Mouse (Mus musculus): Measurements from ENCODE around the gene Ints7. TPM values are rescaled to one million over a fixed set of nuclear protein-coding genes. Genes with fewer than 3 reads are reported as not detected.

Ints7 gene
- polyA plus RNA-seq, 1 experiment from 2014 or later = 25.7 TPM

DNA sequence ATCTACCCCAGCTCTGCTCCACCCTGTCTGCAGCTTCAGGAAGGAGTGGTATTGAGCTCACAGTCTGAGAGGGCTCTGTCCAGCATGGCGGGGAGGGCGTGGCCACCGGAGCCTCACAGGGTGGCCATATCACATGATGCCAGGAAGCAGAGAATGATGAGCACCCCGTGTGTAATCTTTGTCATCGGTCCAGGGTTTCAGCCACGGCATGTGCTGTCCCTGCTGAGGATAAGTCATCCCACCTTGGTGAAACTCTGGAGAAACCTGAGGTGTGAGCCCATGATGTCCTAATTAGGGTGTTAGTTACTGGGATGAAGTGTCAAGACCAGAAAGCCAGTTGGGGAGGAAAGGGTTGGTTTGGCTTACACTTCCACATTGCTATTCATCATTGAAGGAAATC is 33.6 kb downstream of the Ints7 start:
- ATAC-seq = no peak
- no peak for TF ChIP-seq CTCF (IDR thresholded peaks at IDR 0.05)
- in situ Hi-C loops (cut with MboI; ENCODE audit: low pct_unique_long_range_greater_than_20kb) = no loop called here
- no peak for DNase-seq (ENCODE audit: low read depth, low spot score)
- H3K27me3 ChIP-seq = no peaks in the 10 kb centered on the region
- ChIA-PET POLR2A (interaction anchor here (0.7 to 1.2 kb wide), 2 partner anchors 10 to 14 kb away, joined by 3 read pairs; no protein-coding TSS in a partner anchor), CTCF (interaction anchor here (1.1 kb wide), 1 partner anchor 16 kb away, joined by 3 read pairs; no protein-coding TSS in a partner anchor)

DNA sequence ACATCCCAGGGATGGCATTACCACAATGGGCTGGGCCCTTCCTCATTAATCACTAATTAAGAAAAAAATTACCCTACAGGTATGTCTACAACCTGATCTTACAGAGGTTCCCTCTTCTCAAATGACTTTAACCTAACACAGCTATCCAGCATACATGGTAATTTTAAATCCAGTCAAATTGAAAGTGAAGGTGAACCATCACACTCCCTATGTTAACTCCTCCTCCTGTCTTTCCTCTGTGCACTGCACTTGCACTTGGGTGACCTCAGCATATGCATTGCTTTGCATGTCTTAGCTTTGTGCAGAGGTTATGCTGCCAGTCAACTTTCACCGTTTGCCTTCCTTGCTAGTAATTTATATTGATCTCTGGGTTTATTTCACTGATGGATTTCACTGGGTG is 34.1 kb downstream of the Ints7 start:
- H3K27me3 ChIP-seq = no peaks in the 10 kb centered on the region
- ChIA-PET POLR2A (interaction anchor here (0.6 to 1.2 kb wide), 2 partner anchors 10 to 14 kb away, joined by 3 to 4 read pairs; no protein-coding TSS in a partner anchor), CTCF (interaction anchor here (1.1 kb wide), 1 partner anchor 16 kb away, joined by 3 read pairs; no protein-coding TSS in a partner anchor)
- no peak for DNase-seq (ENCODE audit: low read depth, low spot score)
- in situ Hi-C loops (cut with MboI; ENCODE audit: low pct_unique_long_range_greater_than_20kb) = no loop called here
- TF ChIP-seq CTCF (IDR thresholded peaks at IDR 0.05) = no peak
- no peak for ATAC-seq

DNA sequence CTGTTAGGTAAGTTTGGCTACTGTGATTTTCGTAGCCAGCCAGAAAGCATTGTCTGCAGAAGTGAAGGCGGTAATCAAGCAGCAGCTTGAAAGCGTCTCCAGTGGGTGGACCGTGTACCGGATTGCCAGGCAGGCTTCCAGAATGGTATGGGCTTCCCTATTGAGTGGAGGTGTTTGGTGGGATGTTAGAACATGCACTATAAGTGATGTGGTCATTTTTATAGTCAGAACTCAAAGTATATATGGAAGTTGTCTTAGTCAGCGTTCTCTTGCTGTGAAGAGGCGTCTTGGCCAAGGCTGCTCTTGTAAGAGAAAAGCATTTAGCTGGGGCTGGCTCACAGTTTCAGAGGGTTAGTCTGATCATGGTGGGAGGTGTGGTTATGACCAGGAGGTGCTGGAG is 34.9 kb downstream of the Ints7 start:
- TF ChIP-seq CTCF (IDR thresholded peaks at IDR 0.05) = no peak
- no peaks in the 10 kb centered on the region for H3K27me3 ChIP-seq
- CTCF ChIA-PET = no interaction called here
- ATAC-seq (no peak), DNase-seq (ENCODE audit: low read depth, low spot score) (no peak)
- POLR2A ChIA-PET = interaction anchor here (1.2 kb wide), 1 partner anchor 15 kb away, joined by 3 read pairs; no protein-coding TSS in a partner anchor
- in situ Hi-C loops (cut with MboI; ENCODE audit: low pct_unique_long_range_greater_than_20kb) = no loop called here

DNA sequence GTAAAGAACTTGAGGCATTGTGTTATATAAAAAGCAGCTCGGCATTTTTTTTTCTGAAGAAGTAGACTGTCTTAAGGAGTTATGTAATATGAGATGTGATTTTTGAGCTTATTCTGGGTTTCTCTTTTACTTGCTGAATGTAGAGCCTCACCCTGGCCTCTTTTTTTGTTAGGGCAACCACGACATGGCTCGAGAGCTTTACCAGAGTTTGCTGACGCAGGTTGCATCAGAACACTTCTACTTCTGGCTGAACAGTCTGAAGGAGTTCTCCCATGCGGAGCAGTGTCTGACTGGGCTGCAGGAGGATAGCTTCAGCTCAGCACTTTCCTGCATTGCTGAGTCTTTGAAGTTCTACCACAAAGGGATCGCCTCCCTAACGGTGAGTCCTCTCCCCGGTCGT is 36.2 kb downstream of the Ints7 start:
- H3K27me3 ChIP-seq = no peaks in the 10 kb centered on the region
- no peak for DNase-seq (ENCODE audit: low read depth, low spot score)
- ATAC-seq = no peak
- no peak for TF ChIP-seq CTCF (IDR thresholded peaks at IDR 0.05)
- in situ Hi-C loops (cut with MboI; ENCODE audit: low pct_unique_long_range_greater_than_20kb) = no loop called here
- ChIA-PET CTCF (interaction anchor here (1.2 to 1.4 kb wide), 2 partner anchors 23 to 206 kb away, joined by 3 to 5 read pairs; no protein-coding TSS in a partner anchor), POLR2A (no interaction called here)

DNA sequence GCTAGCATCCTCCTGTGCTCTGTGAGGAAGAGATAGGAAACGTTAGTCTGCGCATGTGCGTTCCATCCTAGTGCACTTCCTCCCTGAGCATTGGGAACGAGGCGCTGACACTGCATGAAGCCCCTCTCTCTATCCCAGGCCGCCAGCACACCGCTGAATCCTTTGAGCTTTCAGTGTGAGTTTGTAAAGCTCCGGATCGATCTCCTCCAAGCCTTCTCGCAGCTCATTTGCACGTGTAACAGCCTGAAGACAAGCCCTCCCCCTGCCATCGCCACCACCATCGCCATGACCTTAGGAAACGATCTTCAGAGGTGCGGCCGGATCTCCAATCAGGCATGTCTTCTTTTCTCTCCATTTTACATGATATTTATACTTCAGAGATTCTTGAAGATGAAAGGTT is 37.4 kb downstream of the Ints7 start:
- in situ Hi-C loops (cut with MboI; ENCODE audit: low pct_unique_long_range_greater_than_20kb) = no loop called here
- ChIA-PET CTCF (no interaction called here), POLR2A (no interaction called here)
- TF ChIP-seq CTCF (IDR thresholded peaks at IDR 0.05) = no peak
- ATAC-seq (no peak), DNase-seq (ENCODE audit: low read depth, low spot score) (no peak)
- no peaks in the 10 kb centered on the region for H3K27me3 ChIP-seq

DNA sequence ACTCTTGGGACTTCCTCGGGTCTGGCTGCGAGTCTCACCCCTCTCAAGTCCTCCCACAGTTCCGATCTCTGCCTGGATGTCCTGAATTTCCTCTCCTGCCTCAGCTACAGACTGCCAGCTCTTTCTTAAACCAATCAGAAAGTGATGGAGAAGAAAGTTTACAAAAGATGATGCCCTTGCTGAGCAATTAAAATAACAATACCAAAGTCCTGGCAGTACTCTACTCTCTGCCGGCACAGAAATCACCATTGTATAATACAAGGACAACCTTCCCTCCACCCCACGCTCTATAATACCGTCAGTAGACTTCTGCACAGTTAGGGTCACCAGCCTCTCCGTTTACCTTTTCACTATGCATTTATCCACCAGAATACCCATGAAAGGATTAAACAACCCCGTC is 40.8 kb downstream of the Ints7 start:
- ChIA-PET CTCF (interaction anchor here (2.2 kb wide), 1 partner anchor 12 kb away, joined by 7 read pairs; no protein-coding TSS in a partner anchor), POLR2A (no interaction called here)
- H3K27me3 ChIP-seq = no peaks in the 10 kb centered on the region
- in situ Hi-C loops (cut with MboI; ENCODE audit: low pct_unique_long_range_greater_than_20kb) = no loop called here
- DNase-seq (ENCODE audit: low read depth, low spot score) = no peak
- no peak for TF ChIP-seq CTCF (IDR thresholded peaks at IDR 0.05)
- ATAC-seq = no peak

DNA sequence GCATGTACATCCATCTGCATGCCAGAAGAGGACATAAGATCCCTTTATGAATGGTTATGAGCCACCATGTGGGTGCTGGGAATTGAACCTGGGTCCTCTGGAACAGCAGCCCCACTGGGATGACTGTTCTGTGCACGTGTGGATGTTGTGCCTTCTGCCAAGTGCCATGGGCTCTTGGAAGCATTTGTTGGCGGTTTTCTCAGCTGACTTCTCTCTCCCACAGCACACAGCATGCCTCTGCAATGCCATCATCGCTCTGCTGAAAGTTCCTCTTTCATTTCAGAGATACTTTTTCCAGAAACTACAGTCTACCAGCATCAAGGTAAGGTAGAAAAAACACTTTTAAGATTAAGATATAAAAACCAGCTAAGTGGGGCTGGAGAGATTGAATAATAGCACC is 42.2 kb downstream of the Ints7 start:
- ATAC-seq (no peak), DNase-seq (ENCODE audit: low read depth, low spot score) (no peak)
- in situ Hi-C loops (cut with MboI; ENCODE audit: low pct_unique_long_range_greater_than_20kb) = no loop called here
- ChIA-PET POLR2A (no interaction called here), CTCF (interaction anchor here (1.0 to 2.2 kb wide), 3 partner anchors 11 to 200 kb away, joined by 3 to 7 read pairs (median 3); no protein-coding TSS in a partner anchor)
- TF ChIP-seq CTCF (IDR thresholded peaks at IDR 0.05) = no peak
- H3K27me3 ChIP-seq = no peaks in the 10 kb centered on the region

DNA sequence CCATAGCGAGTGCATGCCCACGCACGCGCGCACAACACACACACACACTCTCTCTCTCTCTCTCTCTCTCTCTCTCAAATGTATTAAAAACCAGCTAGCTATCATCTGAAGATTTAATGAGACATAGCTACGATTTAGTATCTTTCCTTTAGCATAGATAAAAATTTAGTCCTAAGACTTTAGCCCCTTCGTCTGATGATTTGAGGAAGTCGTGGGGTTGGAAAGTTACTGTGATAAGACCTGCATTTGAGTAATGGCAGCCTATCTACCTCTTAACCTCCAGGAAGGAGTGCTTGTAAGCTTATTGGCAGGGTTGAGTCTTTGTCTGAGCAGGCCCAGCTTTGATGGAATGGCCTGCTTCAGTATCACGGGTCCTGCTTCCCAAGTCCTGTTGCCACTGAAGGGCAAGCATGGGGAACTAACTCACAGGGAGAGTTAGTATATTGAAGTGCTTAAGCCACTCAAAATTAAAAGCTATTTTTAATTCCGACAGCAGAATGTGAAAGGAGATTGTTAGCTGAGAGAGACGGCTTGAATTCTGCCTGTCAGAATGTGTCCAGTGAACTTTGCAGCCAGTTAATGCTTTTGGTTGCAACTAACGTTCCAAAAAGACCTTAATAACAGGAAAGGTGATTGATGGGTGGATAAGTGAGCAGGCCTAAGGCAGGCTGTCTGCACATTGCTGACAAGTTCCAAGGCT is 42.8 kb downstream of the Ints7 start:
- no peaks in the 10 kb centered on the region for H3K27me3 ChIP-seq
- TF ChIP-seq CTCF (IDR thresholded peaks at IDR 0.05) = no peak
- ChIA-PET CTCF (interaction anchor here (1.0 to 2.2 kb wide), 3 partner anchors 10 to 200 kb away, joined by 3 to 7 read pairs (median 3); no protein-coding TSS in a partner anchor), POLR2A (no interaction called here)
- DNase-seq (ENCODE audit: low read depth, low spot score) (no peak), ATAC-seq (no peak)
- in situ Hi-C loops (cut with MboI; ENCODE audit: low pct_unique_long_range_greater_than_20kb) = no loop called here

DNA sequence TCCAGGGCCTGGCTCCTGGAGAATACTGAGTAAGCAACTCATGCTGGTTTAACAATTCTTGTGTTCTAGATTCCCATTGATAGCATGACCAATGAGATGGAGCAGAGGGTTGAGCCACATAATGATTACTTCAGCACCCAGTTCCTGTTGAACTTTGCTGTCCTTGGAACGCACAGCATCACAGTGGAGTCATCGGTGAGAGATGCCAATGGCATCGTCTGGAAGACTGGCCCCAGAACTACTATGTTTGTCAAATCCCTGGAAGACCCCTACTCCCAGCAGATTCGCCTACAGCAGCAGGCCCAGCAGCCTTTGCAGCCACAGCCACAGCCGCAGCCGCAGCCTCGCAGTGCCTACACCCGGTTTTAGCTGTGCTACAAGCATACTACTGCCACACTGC is 45.7 kb downstream of the Ints7 start:
- no peak for DNase-seq (ENCODE audit: low read depth, low spot score)
- ATAC-seq = no peak
- H3K27me3 ChIP-seq = no peaks in the 10 kb centered on the region
- in situ Hi-C loops (cut with MboI; ENCODE audit: low pct_unique_long_range_greater_than_20kb) = no loop called here
- TF ChIP-seq CTCF (IDR thresholded peaks at IDR 0.05) = no peak
- ChIA-PET POLR2A (no interaction called here), CTCF (no interaction called here)

DNA sequence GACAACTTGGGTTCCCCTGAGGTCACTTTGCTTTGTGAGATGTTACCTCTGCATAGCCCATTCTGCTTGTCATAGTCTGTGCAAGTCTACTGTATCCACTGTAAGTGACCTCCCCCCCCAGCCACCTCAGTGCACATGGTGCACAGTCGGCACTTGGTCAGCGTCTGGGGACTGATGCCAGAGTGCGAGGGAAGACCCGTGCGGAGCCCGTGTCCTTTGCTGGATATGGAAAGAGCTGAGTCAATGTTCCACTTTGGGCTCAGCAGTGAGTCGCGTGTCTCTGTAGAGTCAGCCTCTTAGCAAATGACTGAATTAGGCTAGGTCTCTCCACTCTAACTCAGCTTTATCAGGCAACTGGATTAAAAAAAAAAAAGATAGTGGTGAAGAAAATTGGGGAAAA is 47.4 kb downstream of the Ints7 start:
- TF ChIP-seq CTCF (IDR thresholded peaks at IDR 0.05) = no peak
- DNase-seq (ENCODE audit: low read depth, low spot score) = no peak
- in situ Hi-C loops (cut with MboI; ENCODE audit: low pct_unique_long_range_greater_than_20kb) = no loop called here
- peak; percentile 39 for ATAC-seq
- ChIA-PET CTCF (interaction anchor here (1.2 kb wide), 1 partner anchor 8 kb away, joined by 4 read pairs; no protein-coding TSS in a partner anchor), POLR2A (no interaction called here)
- no peaks in the 10 kb centered on the region for H3K27me3 ChIP-seq

DNA sequence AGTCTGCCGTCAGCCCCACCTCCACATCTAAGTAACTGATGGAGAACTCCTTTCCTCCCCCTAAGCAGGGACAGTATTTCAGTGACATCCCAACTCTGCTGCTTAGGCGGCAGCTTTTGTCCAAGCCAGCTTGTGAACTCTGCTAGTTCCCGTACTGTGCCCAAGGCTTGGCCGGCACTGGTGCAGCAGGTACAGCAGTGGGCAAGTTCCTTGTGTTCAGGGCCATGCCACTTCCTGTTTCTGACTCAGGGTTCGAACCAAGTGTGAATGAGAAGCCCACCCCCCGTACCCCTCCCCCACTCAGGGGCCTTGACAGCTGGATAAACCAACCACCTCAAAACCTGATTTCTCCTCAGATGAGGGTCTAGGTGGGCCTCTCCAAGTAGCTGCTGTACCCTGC is 49.1 kb downstream of the Ints7 start:
- ChIA-PET POLR2A (no interaction called here), CTCF (interaction anchor here (0.8 to 1.8 kb wide), 3 partner anchors 10 to 23 kb away, joined by 3 to 5 read pairs (median 3); no protein-coding TSS in a partner anchor)
- DNase-seq (ENCODE audit: low read depth, low spot score) (no peak), ATAC-seq (no peak)
- H3K27me3 ChIP-seq = no peaks in the 10 kb centered on the region
- no peak for TF ChIP-seq CTCF (IDR thresholded peaks at IDR 0.05)
- in situ Hi-C loops (cut with MboI; ENCODE audit: low pct_unique_long_range_greater_than_20kb) = no loop called here

Measured in Patski (cell line).